Mouse (Mus musculus) inflammation-experienced regulatory T-cells, adult 16 weeks (primary cell): ENCODE results near the gene Fam84b. TPM values are rescaled to one million over a fixed set of nuclear protein-coding genes. Genes with fewer than 3 reads are reported as not detected.

Experiments used
- polyA plus RNA-seq: library from polyadenylated mRNA; unstranded; fragments of 100-300 nt; shearing (Covaris generic); gene quantifications from one replicate; pipeline ENCODE4 v1.2.1, GENCODE M21; 2017

Gene Fam84b
- 9.2 TPM for polyA plus RNA-seq

DNA sequence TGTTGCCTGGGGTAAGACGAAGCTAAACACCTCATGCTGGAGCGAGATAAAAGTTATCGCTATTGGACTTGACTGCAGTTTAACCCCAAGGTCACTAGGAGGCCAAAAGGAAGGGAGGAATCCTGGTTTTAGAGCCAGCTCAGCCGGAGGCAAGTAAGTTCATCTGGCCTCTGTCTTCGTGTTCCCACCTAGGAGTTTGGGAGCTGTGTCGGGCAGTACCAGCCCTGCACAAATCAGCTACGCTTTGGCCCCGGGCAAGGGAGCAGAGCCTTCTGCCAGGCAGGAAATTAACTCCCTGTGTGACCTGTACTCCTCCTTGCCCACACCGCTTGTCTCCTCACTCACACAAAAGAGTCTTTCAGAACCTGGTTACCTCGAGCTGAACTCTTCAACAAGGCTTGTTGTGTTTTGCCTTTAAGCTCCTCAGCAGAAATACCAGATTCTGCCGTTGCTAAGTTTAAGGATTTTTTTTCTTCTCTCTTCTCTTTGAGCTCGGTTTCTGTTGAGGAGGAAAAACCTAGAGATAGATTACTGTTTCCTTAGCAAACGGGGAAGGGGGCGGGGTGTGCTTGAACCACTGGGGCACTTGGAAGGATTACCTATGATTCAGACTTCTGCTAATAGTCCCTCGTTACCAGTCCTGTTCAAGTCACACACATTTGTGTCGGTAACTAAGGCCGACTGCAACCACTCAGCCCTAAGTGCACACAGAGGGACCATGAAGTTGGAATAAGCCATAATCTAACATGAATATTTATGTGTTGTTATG, at the start of gene Fam84b:
Gene Fam84b (minus strand): TSS at position 548 of the 769 bp plus-strand sequence.

Other genes with a start within 250 kb of the Fam84b start
- gene A1bg, start 69.2 kb upstream of the Fam84b start, polyA plus RNA-seq, result not detected